Mouse (Mus musculus): Measurements from ENCODE around the gene Gm8356.
"Not testable (repeated sequence)": the region's sequence is repeated elsewhere in the genome, so short reads cannot be mapped to it uniquely, and the experiment has no call there.

Gm8356 gene

DNA sequence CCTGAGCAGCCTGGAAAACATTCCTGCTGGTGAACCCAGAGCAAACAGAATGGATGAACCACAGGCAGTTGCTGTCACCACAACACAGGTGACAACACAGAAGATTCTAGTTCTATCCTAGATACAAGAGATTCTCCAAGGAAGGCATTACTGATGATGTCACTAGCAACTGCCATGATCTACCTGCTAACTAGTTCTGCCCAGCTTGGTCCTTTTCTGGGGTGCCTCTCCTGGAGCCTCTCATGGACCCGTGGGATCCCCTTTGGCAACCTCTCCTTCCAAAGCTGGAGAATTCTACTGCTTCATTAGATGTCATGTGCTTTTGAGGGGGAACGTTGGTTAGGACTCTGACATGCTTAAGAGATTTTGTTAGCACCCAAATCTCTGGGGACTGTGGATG lies at the start of gene Gm8356:
Gene Gm8356, minus strand, starts transcription at position 101 of the 400 bp plus-strand sequence.
- DNase-seq (ENCODE audit: low spot score in 2 of 2): not testable (repeated sequence)

DNA sequence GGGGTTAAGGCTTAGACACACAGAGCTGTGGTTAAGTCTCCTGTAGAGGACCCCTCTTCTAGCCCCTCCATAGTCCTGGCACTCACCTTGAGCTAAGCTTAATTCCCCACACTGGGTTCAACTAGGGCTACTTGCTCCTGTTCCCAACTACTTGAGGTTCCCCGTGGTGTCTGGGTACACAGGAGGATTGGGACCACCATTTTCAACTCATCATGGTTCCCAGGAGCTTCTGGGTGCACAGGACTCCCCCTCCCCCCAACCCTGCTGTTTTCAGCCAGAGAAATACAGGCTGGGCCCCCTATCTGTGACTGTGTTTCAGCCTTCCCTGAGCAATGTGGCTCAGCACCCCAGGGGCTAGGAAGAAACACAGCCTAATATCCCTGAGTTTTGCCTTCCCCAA lies 50.8 kb downstream of the Gm8356 start:
- not testable (repeated sequence) for DNase-seq (ENCODE audit: low spot score in 2 of 2)

DNA sequence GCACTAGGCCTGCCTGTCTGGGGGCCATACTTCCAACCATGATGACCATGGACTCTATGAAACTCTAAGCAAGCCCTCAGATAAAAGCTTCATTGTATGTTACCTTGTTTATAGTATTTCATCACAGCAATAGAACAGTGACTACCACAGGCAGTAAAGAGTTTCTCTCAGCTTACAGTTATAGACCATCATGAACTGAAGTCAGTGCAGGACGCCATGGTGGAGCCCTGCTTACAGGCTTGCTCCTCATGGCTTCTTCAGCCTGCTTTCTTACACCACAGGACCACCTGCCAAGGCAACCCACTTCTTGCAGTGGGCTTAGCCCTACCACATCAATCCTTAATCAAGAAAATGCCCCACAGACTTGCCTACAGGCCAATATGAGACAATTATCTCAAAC lies 51.5 kb downstream of the Gm8356 start:
- DNase-seq (ENCODE audit: low spot score in 2 of 2): not testable (repeated sequence)

DNA sequence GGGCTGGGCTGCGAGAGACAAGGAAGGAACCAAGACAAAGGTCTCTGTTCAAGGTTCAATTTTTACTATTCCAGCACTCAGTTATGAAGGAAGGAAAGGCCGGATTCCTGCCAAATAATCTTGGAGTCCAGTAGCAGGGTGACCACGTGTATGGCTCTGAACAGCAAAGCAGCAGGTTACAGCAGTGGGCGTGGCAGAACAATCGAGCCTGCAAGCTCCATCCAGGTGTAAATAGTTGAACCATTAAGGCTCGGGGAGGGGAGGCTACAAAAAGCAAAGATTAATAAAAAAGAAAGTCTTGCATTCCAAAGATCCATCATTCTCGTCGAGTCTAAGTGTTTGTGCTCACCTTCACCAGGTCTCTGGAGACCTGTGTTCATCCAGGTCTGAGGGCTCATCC lies 55.0 kb downstream of the Gm8356 start:
- DNase-seq (ENCODE audit: low spot score in 2 of 2): not testable (repeated sequence)

Data from right cerebral cortex, postnatal 36 days (tissue).